Mouse (Mus musculus): ENCODE measurements at regions not wholly inside any gene's neighbourhood (a gene's known extent, or its start where the extent isn't known, plus 50 kb on each side); places are given as distances from the start of the nearest gene placed in this dataset.
A peak's percentile ranks its signal among the peaks of the same experiment; 100 is the strongest.
"Not testable (repeated sequence)": the region's sequence is repeated elsewhere in the genome, so short reads cannot be mapped to it uniquely, and the experiment has no call there.

- H3K27ac ChIP-seq (ENCODE audit: low read depth, low read length), result peak overlapping the region; percentile 83
- no peak overlapping the region for H3K9ac ChIP-seq (ENCODE audit: low read depth, low read length)
- no peak overlapping the region for H3K4me2 ChIP-seq (replicated peaks; ENCODE audit: low read depth, low read length)
- H3K4me1 ChIP-seq (replicated peaks; ENCODE audit: control insufficient read depth, insufficient read depth, low read length), result no peaks in the 10 kb centered on the region
- no peak overlapping the region for H3K4me3 ChIP-seq (ENCODE audit: low read depth, low read length)
- H3K36me3 ChIP-seq (ENCODE audit: control insufficient read depth, insufficient read depth, low read length), result no peaks in the 10 kb centered on the region
- H3K27me3 ChIP-seq (ENCODE audit: control insufficient read depth, insufficient read depth, low read length), result no peaks in the 10 kb centered on the region
- peak; percentile 66 for DNase-seq (ENCODE audit: low spot score)
- H3K9me3 ChIP-seq (ENCODE audit: control insufficient read depth, low read length), result no peaks in the 10 kb centered on the region
- WGBS, result 35% methylated on average over 14 of the region's 14 CpGs
- ATAC-seq (ENCODE audit: low FRiP score), result peak; percentile 56; the same call in 1 of the 2 replicates
Observed at GRCm38 (mm10) chr6:37645551-37645950, 115.6 kb downstream of the Akr1d1 start.

- not testable (repeated sequence) for H3K4me2 ChIP-seq (replicated peaks; ENCODE audit: low read depth, low read length)
Observed at GRCm38 (mm10) chr6:37657300-37657699, 127.3 kb downstream of the Akr1d1 start.

GRCm38 (mm10) chr6:37658021-37658650 is 128.2 kb downstream of the Akr1d1 start:
- Histone ChIP-seq H3K4me3 (ENCODE audit: low read depth, low read length) (no peak overlapping the region), H3K36me3 (ENCODE audit: control insufficient read depth, insufficient read depth, low read length) (no peaks in the 10 kb centered on the region), H3K9me3 (ENCODE audit: control insufficient read depth, low read length) (no peaks in the 10 kb centered on the region), H3K9ac (ENCODE audit: low read depth, low read length) (no peak overlapping the region), H3K4me1 (replicated peaks; ENCODE audit: control insufficient read depth, insufficient read depth, low read length) (no peaks in the 10 kb centered on the region), H3K27ac (ENCODE audit: low read depth, low read length) (peak overlapping the region; percentile 27; the same call in 1 of the 2 replicates), H3K27me3 (ENCODE audit: control insufficient read depth, insufficient read depth, low read length) (no peaks in the 10 kb centered on the region), H3K4me2 (replicated peaks; ENCODE audit: low read depth, low read length) (no peak overlapping the region)
- peak; percentile 60 for DNase-seq (ENCODE audit: low spot score)
- WGBS, result 32% methylated on average over 6 of the region's 6 CpGs
- ATAC-seq (ENCODE audit: low FRiP score), result peak; percentile 84

More at GRCm38 (mm10) chr6:37657300-37657699, 127.3 kb downstream of the Akr1d1 start:
- H3K4me3 ChIP-seq (ENCODE audit: low read depth, low read length); H3K27me3 ChIP-seq (ENCODE audit: control insufficient read depth, insufficient read depth, low read length); H3K4me1 ChIP-seq (replicated peaks; ENCODE audit: control insufficient read depth, insufficient read depth, low read length); H3K27ac ChIP-seq (ENCODE audit: low read depth, low read length); H3K36me3 ChIP-seq (ENCODE audit: control insufficient read depth, insufficient read depth, low read length); H3K9me3 ChIP-seq (ENCODE audit: control insufficient read depth, low read length); H3K9ac ChIP-seq (ENCODE audit: low read depth, low read length); DNase-seq (ENCODE audit: low spot score): not testable (repeated sequence)
- 90% methylated on average over 3 of the region's 3 CpGs for WGBS
- ATAC-seq (ENCODE audit: low FRiP score), result 0 out of 2 replicates have a peak, but pooled peaks have one; percentile 22

GRCm38 (mm10) chr6:37662747-37663146 is 132.8 kb downstream of the Akr1d1 start:
- no peaks in the 10 kb centered on the region for H3K36me3 ChIP-seq (ENCODE audit: control insufficient read depth, insufficient read depth, low read length)
- H3K4me3 ChIP-seq (ENCODE audit: low read depth, low read length), result no peak overlapping the region
- H3K4me1 ChIP-seq (replicated peaks; ENCODE audit: control insufficient read depth, insufficient read depth, low read length), result no peaks in the 10 kb centered on the region
- no peaks in the 10 kb centered on the region for H3K27me3 ChIP-seq (ENCODE audit: control insufficient read depth, insufficient read depth, low read length)
- no peak overlapping the region for H3K27ac ChIP-seq (ENCODE audit: low read depth, low read length)
- DNase-seq (ENCODE audit: low spot score) (no peak), ATAC-seq (ENCODE audit: low FRiP score) (no peak)
- H3K9me3 ChIP-seq (ENCODE audit: control insufficient read depth, low read length), result no peaks in the 10 kb centered on the region
- no peak overlapping the region for H3K4me2 ChIP-seq (replicated peaks; ENCODE audit: low read depth, low read length)
- no peak overlapping the region for H3K9ac ChIP-seq (ENCODE audit: low read depth, low read length)
- 50% methylated on average over 2 of the region's 2 CpGs for WGBS

GRCm38 (mm10) chr6:37665576-37665975 is 135.6 kb downstream of the Akr1d1 start:
- no peak overlapping the region for H3K4me2 ChIP-seq (replicated peaks; ENCODE audit: low read depth, low read length)
- H3K4me3 ChIP-seq (ENCODE audit: low read depth, low read length), result no peak overlapping the region
- H3K36me3 ChIP-seq (ENCODE audit: control insufficient read depth, insufficient read depth, low read length), result no peaks in the 10 kb centered on the region
- H3K9me3 ChIP-seq (ENCODE audit: control insufficient read depth, low read length), result no peaks in the 10 kb centered on the region
- WGBS, result 66% methylated on average over 5 of the region's 5 CpGs
- H3K27ac ChIP-seq (ENCODE audit: low read depth, low read length), result no peak overlapping the region
- no peak overlapping the region for H3K9ac ChIP-seq (ENCODE audit: low read depth, low read length)
- no peaks in the 10 kb centered on the region for H3K27me3 ChIP-seq (ENCODE audit: control insufficient read depth, insufficient read depth, low read length)
- ATAC-seq (ENCODE audit: low FRiP score) (no peak), DNase-seq (ENCODE audit: low spot score) (no peak)
- no peaks in the 10 kb centered on the region for H3K4me1 ChIP-seq (replicated peaks; ENCODE audit: control insufficient read depth, insufficient read depth, low read length)

GRCm38 (mm10) chr6:37669407-37669806 is 139.4 kb downstream of the Akr1d1 start:
- DNase-seq (ENCODE audit: low spot score) (no peak), ATAC-seq (ENCODE audit: low FRiP score) (no peak)
- 71% methylated on average over 2 of the region's 2 CpGs for WGBS

GRCm38 (mm10) chr6:37670701-37671100 is 140.7 kb downstream of the Akr1d1 start:
- H3K4me2 ChIP-seq (replicated peaks; ENCODE audit: low read depth, low read length), result no peak overlapping the region
- no peak overlapping the region for H3K27ac ChIP-seq (ENCODE audit: low read depth, low read length)
- DNase-seq (ENCODE audit: low spot score), result no peak
- H3K36me3 ChIP-seq (ENCODE audit: control insufficient read depth, insufficient read depth, low read length), result no peaks in the 10 kb centered on the region
- no peak for ATAC-seq (ENCODE audit: low FRiP score)
- no peaks in the 10 kb centered on the region for H3K4me1 ChIP-seq (replicated peaks; ENCODE audit: control insufficient read depth, insufficient read depth, low read length)
- 85% methylated on average over 3 of the region's 3 CpGs for WGBS
- no peaks in the 10 kb centered on the region for H3K27me3 ChIP-seq (ENCODE audit: control insufficient read depth, insufficient read depth, low read length)
- H3K9me3 ChIP-seq (ENCODE audit: control insufficient read depth, low read length), result no peaks in the 10 kb centered on the region
- no peak overlapping the region for H3K9ac ChIP-seq (ENCODE audit: low read depth, low read length)
- H3K4me3 ChIP-seq (ENCODE audit: low read depth, low read length), result no peak overlapping the region

More at GRCm38 (mm10) chr6:37669407-37669806, 139.4 kb downstream of the Akr1d1 start:
- Histone ChIP-seq H3K27me3 (ENCODE audit: control insufficient read depth, insufficient read depth, low read length) (no peaks in the 10 kb centered on the region), H3K27ac (ENCODE audit: low read depth, low read length) (no peak overlapping the region), H3K9me3 (ENCODE audit: control insufficient read depth, low read length) (no peaks in the 10 kb centered on the region), H3K4me1 (replicated peaks; ENCODE audit: control insufficient read depth, insufficient read depth, low read length) (no peaks in the 10 kb centered on the region), H3K4me3 (ENCODE audit: low read depth, low read length) (no peak overlapping the region), H3K4me2 (replicated peaks; ENCODE audit: low read depth, low read length) (no peak overlapping the region), H3K36me3 (ENCODE audit: control insufficient read depth, insufficient read depth, low read length) (no peaks in the 10 kb centered on the region), H3K9ac (ENCODE audit: low read depth, low read length) (no peak overlapping the region)

GRCm38 (mm10) chr6:37679871-37680270 is 149.9 kb downstream of the Akr1d1 start:
- DNase-seq (ENCODE audit: low spot score) (no peak), ATAC-seq (ENCODE audit: low FRiP score) (no peak)
- Histone ChIP-seq H3K27ac (ENCODE audit: low read depth, low read length) (no peak overlapping the region), H3K9me3 (ENCODE audit: control insufficient read depth, low read length) (no peaks in the 10 kb centered on the region), H3K4me1 (replicated peaks; ENCODE audit: control insufficient read depth, insufficient read depth, low read length) (no peaks in the 10 kb centered on the region), H3K27me3 (ENCODE audit: control insufficient read depth, insufficient read depth, low read length) (no peaks in the 10 kb centered on the region), H3K4me2 (replicated peaks; ENCODE audit: low read depth, low read length) (no peak overlapping the region), H3K9ac (ENCODE audit: low read depth, low read length) (no peak overlapping the region), H3K36me3 (ENCODE audit: control insufficient read depth, insufficient read depth, low read length) (no peaks in the 10 kb centered on the region), H3K4me3 (ENCODE audit: low read depth, low read length) (no peak overlapping the region)
- 83% methylated on average over 3 of the region's 3 CpGs for WGBS

GRCm38 (mm10) chr6:37681331-37681730 is 151.4 kb downstream of the Akr1d1 start:
- not testable (repeated sequence) for H3K36me3 ChIP-seq (ENCODE audit: control insufficient read depth, insufficient read depth, low read length); ATAC-seq (ENCODE audit: low FRiP score); H3K9me3 ChIP-seq (ENCODE audit: control insufficient read depth, low read length); H3K4me2 ChIP-seq (replicated peaks; ENCODE audit: low read depth, low read length); H3K4me1 ChIP-seq (replicated peaks; ENCODE audit: control insufficient read depth, insufficient read depth, low read length); DNase-seq (ENCODE audit: low spot score); H3K27me3 ChIP-seq (ENCODE audit: control insufficient read depth, insufficient read depth, low read length); H3K27ac ChIP-seq (ENCODE audit: low read depth, low read length); H3K9ac ChIP-seq (ENCODE audit: low read depth, low read length); H3K4me3 ChIP-seq (ENCODE audit: low read depth, low read length)
- WGBS, result 81% methylated on average over 2 of the region's 2 CpGs

All from hindbrain, embryonic 11.5 days (tissue).